Mouse (Mus musculus) kidney, embryonic 15.5 days (tissue): ENCODE results near the gene Tbccd1. TPM values are rescaled to one million over a fixed set of nuclear protein-coding genes. Genes with fewer than 3 reads are reported as not detected.

Experiments used
- ATAC-seq: fragments of 200-750 bp; cut with Nextera tagmentation; replicated peaks from 2 replicates; pipeline ENCODE4 v1.8.0; 2017; ENCODE audit warnings: moderate TSS enrichment; ENCODE audit not compliant: low FRiP score
- H3K27ac ChIP-seq: fragments of 300-500 bp; sonication (generic); 2 replicates; pipeline ENCODE4 v1.5.1; 2015; ENCODE audit warnings: mild to moderate bottlenecking, inconsistent platforms
- H3K27me3 ChIP-seq: fragments of 300-500 bp; sonication (generic); 2 replicates; pipeline ENCODE4 v1.6.1; 2015; ENCODE audit warnings: inconsistent platforms
- H3K36me3 ChIP-seq: fragments of 300-500 bp; sonication (generic); 2 replicates; pipeline ENCODE4 v1.6.1; 2015; ENCODE audit warnings: inconsistent platforms
- H3K4me1 ChIP-seq: fragments of 300-500 bp; sonication (generic); 2 replicates; pipeline ENCODE4 v1.6.1; 2015; ENCODE audit warnings: inconsistent platforms
- H3K4me2 ChIP-seq: fragments of 300-500 bp; sonication (generic); 2 replicates; pipeline ENCODE4 v1.6.1; 2015; ENCODE audit warnings: moderate library complexity, mild to moderate bottlenecking, inconsistent platforms
- H3K4me3 ChIP-seq: fragments of 300-500 bp; sonication (generic); replicated peaks from 2 replicates; pipeline ENCODE4 v1.5.1; 2015; ENCODE audit warnings: mild to moderate bottlenecking, inconsistent platforms
- H3K9ac ChIP-seq: fragments of 300-500 bp; sonication (generic); 2 replicates; pipeline ENCODE4 v1.6.1; 2015; ENCODE audit warnings: mild to moderate bottlenecking, inconsistent platforms
- H3K9me3 ChIP-seq: fragments of 300-500 bp; sonication (generic); replicated peaks from 2 replicates; pipeline ENCODE4 v1.6.1; 2016; ENCODE audit warnings: inconsistent platforms
- WGBS: fragments of 180-500 bp; shearing (Covaris S2); methylation state at CpG from one replicate; pipeline ENCODE4 v1.1.7; 2015; ENCODE audit warnings: mixed read lengths; 5-methylcytosine and 5-hydroxymethylcytosine counted together
- polyA plus RNA-seq: library from polyadenylated mRNA; unstranded; fragments of >200 nt; fragmentation: Nextera tagmentation; extraction: Ambion mirVana; gene quantifications from 2 replicates; pipeline ENCODE4 v1.2.1, GENCODE M21; 2015

Gene Tbccd1
- 33.3 and 34.7 TPM in 2 replicates for polyA plus RNA-seq

DNA sequence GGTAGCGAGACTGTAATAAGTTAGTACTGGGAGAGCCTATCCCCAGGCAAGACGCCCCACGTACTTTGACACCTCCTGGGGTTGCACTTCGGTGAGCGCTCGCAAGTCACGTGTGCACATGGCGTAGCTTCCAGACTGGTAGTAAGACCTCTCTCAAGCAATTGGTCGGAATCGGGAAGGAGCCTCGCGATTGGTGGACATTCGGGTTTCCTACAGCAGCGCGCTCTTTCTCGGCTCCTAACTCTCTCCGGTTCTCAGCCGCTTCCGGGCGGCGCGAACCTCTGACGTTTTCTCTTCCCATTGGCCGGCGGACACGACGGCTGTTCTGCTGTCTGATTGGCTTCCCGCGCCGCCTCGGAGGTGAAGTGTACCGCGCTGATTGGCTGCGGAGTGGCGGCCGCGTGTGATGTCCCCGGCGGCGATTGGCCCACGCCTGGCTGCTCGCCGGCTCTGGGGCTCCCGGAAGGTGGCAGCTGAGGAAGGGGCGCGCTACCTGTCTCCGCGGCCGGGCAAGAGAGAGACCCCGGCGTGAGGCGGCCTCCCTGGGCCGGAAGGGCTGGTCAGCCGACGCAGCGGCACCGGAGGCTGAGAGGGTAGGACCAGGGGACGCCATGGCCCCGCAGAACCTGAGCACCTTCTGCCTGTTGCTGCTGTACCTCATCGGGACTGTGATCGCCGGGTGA, at the start of gene Tbccd1, which contains the start of gene Dnajb11:
Gene Tbccd1 (minus strand): TSS at position 239 of the 683 bp plus-strand sequence.
Gene Dnajb11 (plus strand): TSS at position 415 of the 683 bp plus-strand sequence.
- peaks cover 22% of the 10 kb centered on the region for H3K36me3 ChIP-seq
- ATAC-seq: peak; percentile 99
- no peaks in the 10 kb centered on the region for H3K9me3 ChIP-seq
- H3K4me2 ChIP-seq: peak within 1 kb of the TSS; percentile 85
- peaks cover 13% of the 10 kb centered on the region for H3K4me1 ChIP-seq
- peak within 1 kb of the TSS; percentile 85 for H3K4me3 ChIP-seq
- no peaks in the 10 kb centered on the region for H3K27me3 ChIP-seq
- WGBS: under 1% methylated on average over 60 of the region's 62 CpGs
- H3K27ac ChIP-seq: peak within 1 kb of the TSS; percentile 92
- H3K9ac ChIP-seq: peak within 1 kb of the TSS; percentile 81

- WGBS: 72% methylated on average over 3 of the region's 3 CpGs
- H3K27ac ChIP-seq: no peak overlapping the region
These were observed 43.9 kb upstream of the Tbccd1 start for GRCm38 (mm10) chr16:22901326-22901725.

GRCm38 (mm10) chr16:22899866-22900570, 42.5 kb upstream of the Tbccd1 start:
- H3K9ac ChIP-seq: no peak overlapping the region
- no peak for ATAC-seq
- no peaks in the 10 kb centered on the region for H3K36me3 ChIP-seq
- H3K4me1 ChIP-seq: no peaks in the 10 kb centered on the region
- H3K27ac ChIP-seq: no peak overlapping the region
- no peak overlapping the region for H3K4me3 ChIP-seq
- H3K4me2 ChIP-seq: no peak overlapping the region
- WGBS: 75% methylated on average over 10 of the region's 10 CpGs
- no peaks in the 10 kb centered on the region for H3K9me3 ChIP-seq
- no peaks in the 10 kb centered on the region for H3K27me3 ChIP-seq

More at GRCm38 (mm10) chr16:22901326-22901725, 43.9 kb upstream of the Tbccd1 start:
- Histone ChIP-seq H3K9ac (no peak overlapping the region), H3K4me1 (no peaks in the 10 kb centered on the region), H3K36me3 (no peaks in the 10 kb centered on the region), H3K9me3 (no peaks in the 10 kb centered on the region), H3K27me3 (no peaks in the 10 kb centered on the region), H3K4me2 (no peak overlapping the region), H3K4me3 (no peak overlapping the region)
- ATAC-seq: no peak

DNA sequence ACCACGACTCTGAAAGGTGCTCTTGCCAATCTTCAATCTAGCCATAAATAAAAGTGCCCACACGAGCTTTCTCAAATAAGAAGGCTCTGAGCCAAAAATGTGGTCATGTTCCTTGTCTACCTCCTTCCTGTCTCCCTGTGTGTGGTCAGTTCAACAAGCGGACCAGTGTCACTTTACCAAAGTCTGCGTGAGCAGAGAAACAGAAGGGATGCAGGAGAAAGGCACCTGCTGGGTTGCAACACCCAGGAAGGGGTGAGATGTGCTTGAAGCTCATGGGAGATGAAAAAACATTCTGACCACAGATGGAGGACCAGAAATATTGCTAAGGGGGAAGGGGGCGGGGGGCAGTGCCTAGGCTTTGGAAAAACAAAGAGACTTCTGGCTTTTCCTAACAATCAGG, 41.9 kb upstream of the Tbccd1 start:
- no peak overlapping the region for H3K9ac ChIP-seq
- no peaks in the 10 kb centered on the region for H3K36me3 ChIP-seq
- ATAC-seq: no peak
- no peak overlapping the region for H3K4me3 ChIP-seq
- no peaks in the 10 kb centered on the region for H3K27me3 ChIP-seq
- no peaks in the 10 kb centered on the region for H3K9me3 ChIP-seq
- 48% methylated on average over 5 of the region's 5 CpGs for WGBS
- no peak overlapping the region for H3K27ac ChIP-seq
- no peak overlapping the region for H3K4me2 ChIP-seq
- H3K4me1 ChIP-seq: no peaks in the 10 kb centered on the region

GRCm38 (mm10) chr16:22896618-22897017, 39.1 kb upstream of the Tbccd1 start:
- H3K36me3 ChIP-seq: no peaks in the 10 kb centered on the region
- 63% methylated on average over 2 of the region's 2 CpGs for WGBS

DNA sequence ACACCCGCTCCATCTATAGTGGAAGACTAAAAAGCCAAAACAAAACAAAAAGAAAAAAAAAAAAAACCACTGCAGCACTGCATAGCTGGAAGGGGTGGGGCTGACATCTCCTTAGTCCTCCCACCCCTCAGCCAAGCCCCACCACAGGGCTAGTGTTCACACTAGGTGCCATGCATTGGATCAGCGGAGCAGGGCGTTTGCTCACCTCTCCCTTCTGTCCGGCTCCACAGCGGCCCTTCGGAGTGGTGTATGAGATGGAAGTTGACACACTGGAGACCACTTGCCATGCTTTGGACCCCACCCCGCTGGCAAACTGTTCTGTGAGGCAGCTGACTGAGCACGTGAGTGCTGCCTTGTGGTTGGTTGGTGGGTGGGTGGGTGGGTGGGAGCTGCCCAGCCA, 36.6 kb upstream of the Tbccd1 start:
- Histone ChIP-seq H3K9ac (no peak overlapping the region), H3K4me1 (no peaks in the 10 kb centered on the region), H3K27me3 (no peaks in the 10 kb centered on the region), H3K9me3 (no peaks in the 10 kb centered on the region), H3K27ac (no peak overlapping the region), H3K4me2 (no peak overlapping the region), H3K36me3 (no peaks in the 10 kb centered on the region), H3K4me3 (no peak overlapping the region)
- WGBS: 75% methylated on average over 7 of the region's 8 CpGs
- ATAC-seq: 0 out of 2 replicates have a peak, but pooled peaks have one; percentile 54

More at GRCm38 (mm10) chr16:22896618-22897017, 39.1 kb upstream of the Tbccd1 start:
- no peaks in the 10 kb centered on the region for H3K27me3 ChIP-seq
- no peaks in the 10 kb centered on the region for H3K4me1 ChIP-seq
- H3K4me2 ChIP-seq: no peak overlapping the region
- ATAC-seq: no peak
- no peaks in the 10 kb centered on the region for H3K9me3 ChIP-seq
- H3K27ac ChIP-seq: no peak overlapping the region
- no peak overlapping the region for H3K9ac ChIP-seq
- H3K4me3 ChIP-seq: no peak overlapping the region

DNA sequence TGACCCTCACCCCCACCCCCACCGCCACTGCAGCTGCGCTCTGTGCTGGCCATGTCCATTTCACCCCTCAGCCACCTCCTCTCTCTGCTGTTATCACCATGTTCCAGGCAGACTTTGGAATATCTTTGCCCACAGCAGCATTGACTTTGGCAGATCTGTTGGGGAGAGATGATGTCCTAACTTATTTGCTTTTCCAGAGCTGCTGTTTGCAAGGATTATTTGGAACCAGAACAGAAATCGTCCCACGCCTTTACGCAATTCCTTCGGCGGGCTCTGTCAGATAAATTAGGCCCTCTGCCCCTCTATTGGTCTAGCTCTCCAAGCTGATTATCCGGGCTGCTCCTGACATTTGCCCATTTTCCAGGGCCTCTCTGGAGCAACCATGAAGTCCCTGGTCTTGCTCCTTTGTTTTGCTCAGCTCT, 34.3 kb upstream of the Tbccd1 start:
- Histone ChIP-seq H3K27me3 (no peaks in the 10 kb centered on the region), H3K27ac (no peak overlapping the region), H3K4me1 (no peaks in the 10 kb centered on the region), H3K4me3 (no peak overlapping the region), H3K4me2 (no peak overlapping the region), H3K9me3 (no peaks in the 10 kb centered on the region), H3K9ac (no peak overlapping the region), H3K36me3 (no peaks in the 10 kb centered on the region)
- WGBS: 90% methylated on average over 8 of the region's 8 CpGs
- no peak for ATAC-seq

DNA sequence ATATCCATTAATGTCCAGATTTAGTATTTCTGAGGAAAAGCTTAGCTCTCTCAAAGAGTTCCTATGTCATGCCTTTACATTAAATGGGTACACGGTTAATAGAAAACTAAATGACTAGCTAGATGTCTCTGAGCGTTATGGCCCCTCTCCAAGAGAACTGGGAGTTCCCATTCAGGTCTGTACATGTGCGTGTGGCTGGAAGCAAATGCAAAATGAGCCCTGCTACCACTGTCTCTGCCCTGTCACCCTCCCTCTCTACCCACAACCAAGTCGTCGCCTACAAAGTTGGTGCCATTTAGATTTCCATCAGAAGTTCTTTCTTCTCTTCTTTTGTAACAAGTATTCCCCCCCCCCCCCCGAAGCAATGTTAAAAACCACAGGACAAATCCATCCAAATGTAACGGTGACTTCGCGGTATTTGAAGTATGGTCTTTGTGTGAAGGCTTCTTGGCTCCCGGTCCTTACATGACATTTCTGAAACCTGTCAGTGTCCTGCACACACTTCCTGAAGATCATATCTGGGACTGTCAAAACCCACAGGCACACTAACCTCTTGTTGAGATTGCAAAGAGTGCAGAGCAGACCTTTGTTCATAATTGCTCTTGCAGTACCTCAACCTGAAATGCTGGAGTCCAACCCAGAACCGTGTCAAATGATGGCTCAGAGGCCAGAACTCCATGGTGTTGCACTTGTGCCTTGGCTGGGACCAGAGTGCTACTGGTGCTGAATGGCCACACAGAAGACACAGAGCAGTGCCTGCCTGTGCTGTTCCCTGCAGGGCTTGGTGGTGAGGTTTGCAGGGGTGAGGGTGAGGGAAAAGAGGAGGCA, 33.4 kb upstream of the Tbccd1 start, which contains the start of gene Ahsg:
Gene Ahsg (plus strand): TSS at position 595 of the 828 bp plus-strand sequence.
- Histone ChIP-seq H3K4me1 (no peaks in the 10 kb centered on the region), H3K4me2 (no peak within 1 kb of the TSS), H3K9me3 (no peaks in the 10 kb centered on the region), H3K36me3 (no peaks in the 10 kb centered on the region), H3K27ac (no peak within 1 kb of the TSS), H3K27me3 (no peaks in the 10 kb centered on the region), H3K4me3 (no peak within 1 kb of the TSS), H3K9ac (no peak within 1 kb of the TSS)
- 83% methylated on average over 11 of the region's 11 CpGs for WGBS
- no peak for ATAC-seq

DNA sequence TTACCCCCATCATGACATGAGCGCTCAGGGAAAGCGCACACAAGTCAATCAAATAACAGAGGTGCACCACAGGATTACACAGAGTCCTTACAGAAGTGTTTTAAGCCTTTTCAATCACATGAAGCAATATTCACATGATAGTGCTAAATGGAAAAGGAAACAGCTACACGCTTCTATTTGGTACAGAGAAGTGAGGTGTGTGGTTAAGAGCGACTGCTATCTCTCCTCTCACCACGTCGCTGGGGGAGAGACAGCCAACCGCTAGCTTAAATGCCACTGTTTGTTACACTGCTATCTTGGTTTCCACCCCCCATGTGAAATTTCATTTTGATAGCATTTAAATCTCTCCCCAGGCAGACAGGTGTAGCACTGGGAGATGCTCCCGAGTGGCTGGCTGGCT, 32.2 kb upstream of the Tbccd1 start:
- H3K27ac ChIP-seq: no peak overlapping the region
- WGBS: 91% methylated on average over 8 of the region's 8 CpGs

GRCm38 (mm10) chr16:22888835-22889234, 31.4 kb upstream of the Tbccd1 start:
- Histone ChIP-seq H3K9me3 (no peaks in the 10 kb centered on the region), H3K36me3 (no peaks in the 10 kb centered on the region), H3K4me2 (no peak overlapping the region), H3K27me3 (no peaks in the 10 kb centered on the region), H3K27ac (no peak overlapping the region), H3K4me1 (peaks cover 7% of the 10 kb centered on the region), H3K9ac (no peak overlapping the region), H3K4me3 (no peak overlapping the region)
- no peak for ATAC-seq
- WGBS: 80% methylated on average over 4 of the region's 4 CpGs

More for the DNA sequence above, 32.2 kb upstream of the Tbccd1 start:
- no peaks in the 10 kb centered on the region for H3K9me3 ChIP-seq
- no peak overlapping the region for H3K4me2 ChIP-seq
- peaks cover 7% of the 10 kb centered on the region for H3K4me1 ChIP-seq
- no peak for ATAC-seq
- no peaks in the 10 kb centered on the region for H3K27me3 ChIP-seq
- H3K36me3 ChIP-seq: no peaks in the 10 kb centered on the region
- no peak overlapping the region for H3K9ac ChIP-seq
- no peak overlapping the region for H3K4me3 ChIP-seq

GRCm38 (mm10) chr16:22886726-22887125, 29.3 kb upstream of the Tbccd1 start:
- no peak overlapping the region for H3K27ac ChIP-seq
- H3K9me3 ChIP-seq: no peaks in the 10 kb centered on the region
- WGBS: 78% methylated on average over 3 of the region's 3 CpGs
- H3K4me1 ChIP-seq: peaks cover 7% of the 10 kb centered on the region
- H3K36me3 ChIP-seq: no peaks in the 10 kb centered on the region
- H3K4me3 ChIP-seq: no peak overlapping the region
- ATAC-seq: no peak
- no peak overlapping the region for H3K4me2 ChIP-seq
- no peak overlapping the region for H3K9ac ChIP-seq
- no peaks in the 10 kb centered on the region for H3K27me3 ChIP-seq
